Comparison of ENCODE assay signal across 7 mouse cellular contexts in genomic region chr4:149773408-149774093, GRCm38 (mm10). TPM values are rescaled to one million over a fixed set of nuclear protein-coding genes. Genes with fewer than 3 reads are reported as not detected.
A peak's percentile ranks its signal among the peaks of the same experiment; 100 is the strongest.
DNase-seq lines count a peak whose midpoint lies in the region; ATAC-seq and TF ChIP-seq lines count a peak whose summit lies in the region.

No protein-coding gene starts in this region.

- H3K27me3 ChIP-seq in lung, embryonic 14.5 days (ENCODE audit: insufficient read depth, low read length) = no peaks in the 10 kb centered on the region
- peaks cover 9% of the 10 kb centered on the region; the same call in 1 of the 2 replicates for H3K27me3 ChIP-seq in embryonic facial prominence, embryonic 13.5 days
- no peaks in the 10 kb centered on the region for H3K27me3 ChIP-seq in hindbrain, embryonic 16.5 days (replicated peaks; ENCODE audit: control insufficient read depth, insufficient read depth, low read length)
- H3K27me3 ChIP-seq in megakaryocyte, embryonic 14.5 days (replicated peaks) = peaks cover 3% of the 10 kb centered on the region

- peak overlapping the region; percentile 99 for H3K4me2 ChIP-seq in lung, embryonic 14.5 days
- peak overlapping the region; percentile 100 for H3K4me2 ChIP-seq in embryonic facial prominence, embryonic 13.5 days
- peak overlapping the region; percentile 88 for H3K4me2 ChIP-seq in hindbrain, embryonic 16.5 days (ENCODE audit: low read length)

- peak overlapping the region; percentile 74 for H3K4me3 ChIP-seq in lung, embryonic 14.5 days (ENCODE audit: low read depth, low read length)
- peak overlapping the region; percentile 81 for H3K4me3 ChIP-seq in embryonic facial prominence, embryonic 13.5 days
- peak overlapping the region; percentile 78 for H3K4me3 ChIP-seq in hindbrain, embryonic 16.5 days (ENCODE audit: low read length)
- peak overlapping the region; percentile 97 for H3K4me3 ChIP-seq in megakaryocyte, embryonic 14.5 days (replicated peaks)

- ATAC-seq in lung, embryonic 14.5 days (ENCODE audit: insufficient read depth) = peak; percentile 72
- ATAC-seq in embryonic facial prominence, embryonic 13.5 days (ENCODE audit: insufficient number of reproducible peaks, insufficient read depth, low FRiP score, low TSS enrichment, low read depth) = peak; percentile 23; the same call in 1 of the 2 replicates
- ATAC-seq in hindbrain, embryonic 16.5 days = peak; percentile 77

- no peak for TF ChIP-seq CTCF in lung, embryonic 14.5 days (IDR thresholded peaks at IDR 0.05; ENCODE audit: low read depth)

- H3K36me3 ChIP-seq in lung, embryonic 14.5 days (ENCODE audit: insufficient read depth) = no peaks in the 10 kb centered on the region
- H3K36me3 ChIP-seq in embryonic facial prominence, embryonic 13.5 days = no peaks in the 10 kb centered on the region
- no peaks in the 10 kb centered on the region for H3K36me3 ChIP-seq in hindbrain, embryonic 16.5 days (ENCODE audit: control insufficient read depth, insufficient read depth, low read length)
- H3K36me3 ChIP-seq in megakaryocyte, embryonic 14.5 days (replicated peaks; ENCODE audit: low read length) = peaks cover 12% of the 10 kb centered on the region

- peak overlapping the region; percentile 79 for H3K9ac ChIP-seq in lung, embryonic 14.5 days
- H3K9ac ChIP-seq in embryonic facial prominence, embryonic 13.5 days = peak overlapping the region; percentile 87
- H3K9ac ChIP-seq in hindbrain, embryonic 16.5 days (ENCODE audit: low read depth, low read length) = peak overlapping the region; percentile 86

- 0 out of 2 replicates have a peak, but pooled peaks cover 5% of the 10 kb centered on the region for H3K4me1 ChIP-seq in lung, embryonic 14.5 days (ENCODE audit: insufficient read depth)
- H3K4me1 ChIP-seq in embryonic facial prominence, embryonic 13.5 days = peaks cover 12% of the 10 kb centered on the region
- peaks cover 17% of the 10 kb centered on the region for H3K4me1 ChIP-seq in hindbrain, embryonic 16.5 days (ENCODE audit: control insufficient read depth, insufficient read depth, low read depth, low read length)
- H3K4me1 ChIP-seq in megakaryocyte, embryonic 14.5 days = peaks cover 57% of the 10 kb centered on the region

- H3K27ac ChIP-seq in lung, embryonic 14.5 days (ENCODE audit: low read depth) = peak overlapping the region; percentile 54; the same call in 1 of the 2 replicates
- H3K27ac ChIP-seq in embryonic facial prominence, embryonic 13.5 days = peak overlapping the region; percentile 72
- peak overlapping the region; percentile 88 for H3K27ac ChIP-seq in hindbrain, embryonic 16.5 days (ENCODE audit: low read depth, low read length)

- DNase-seq in lung, embryonic 14.5 days = no peak
- DNase-seq in lung, postnatal 14 days = no peak
- peak; percentile 38 for DNase-seq in R1 (ENCODE audit: low read depth, low spot score)
- DNase-seq in ovary, postnatal 14 days (ENCODE audit: low spot score) = no peak

- no peaks in the 10 kb centered on the region for H3K9me3 ChIP-seq in lung, embryonic 14.5 days (ENCODE audit: low read depth, low read length)
- no peaks in the 10 kb centered on the region for H3K9me3 ChIP-seq in embryonic facial prominence, embryonic 13.5 days
- H3K9me3 ChIP-seq in hindbrain, embryonic 16.5 days (ENCODE audit: control insufficient read depth, low read length) = no peaks in the 10 kb centered on the region
- no peaks in the 10 kb centered on the region for H3K9me3 ChIP-seq in megakaryocyte, embryonic 14.5 days

- WGBS in lung, embryonic 14.5 days = under 1% methylated on average over 65 of the region's 65 CpGs
- WGBS in embryonic facial prominence, embryonic 13.5 days = under 1% methylated on average over 65 of the region's 65 CpGs
- WGBS in hindbrain, embryonic 16.5 days = under 1% methylated on average over 50 of the region's 65 CpGs

RNA-seq across cellular contexts. Expression of gene Slc25a33, which starts 0.5 kb away (rescaled TPM):
- polyA plus RNA-seq in lung, embryonic 14.5 days (2014; fragmentation: Nextera tagmentation; extraction: Ambion mirVana) = 8.7 and 9.6 TPM in 2 replicates
- 12.3 and 13.2 TPM in 2 replicates for polyA plus RNA-seq in embryonic facial prominence, embryonic 13.5 days (2015; fragmentation: Nextera tagmentation; extraction: Ambion mirVana)
- polyA plus RNA-seq in hindbrain, embryonic 16.5 days (2015; fragmentation: Nextera tagmentation; extraction: Ambion mirVana) = 33.2 and 37.2 TPM in 2 replicates
- 3.9 and 8.0 TPM in 2 replicates for polyA plus RNA-seq in megakaryocyte, embryonic 14.5 days (2012; ENCODE audit: insufficient read depth, low replicate concordance)

RNA-seq across cellular contexts. Expression of gene Tmem201, which starts 35.7 kb away (rescaled TPM):
- 24.7 and 30.3 TPM in 2 replicates for polyA plus RNA-seq in lung, embryonic 14.5 days (2014; fragmentation: Nextera tagmentation; extraction: Ambion mirVana)
- 31.8 and 33.7 TPM in 2 replicates for polyA plus RNA-seq in embryonic facial prominence, embryonic 13.5 days (2015; fragmentation: Nextera tagmentation; extraction: Ambion mirVana)
- 43.9 and 49.7 TPM in 2 replicates for polyA plus RNA-seq in hindbrain, embryonic 16.5 days (2015; fragmentation: Nextera tagmentation; extraction: Ambion mirVana)
- 21.7 and 25.3 TPM in 2 replicates for polyA plus RNA-seq in megakaryocyte, embryonic 14.5 days (2012; ENCODE audit: insufficient read depth, low replicate concordance)

Comparison
In these comparisons a context has a peak if more than half of its experiments do, and no peak if none do; other contexts are left out.
1. ATAC-seq: peak in every context shown above with its lines; median percentile 77 in hindbrain, embryonic 16.5 days; 72 in lung, embryonic 14.5 days; 23 in embryonic facial prominence, embryonic 13.5 days.